In genomic region chr12:116405045-116405835, GRCm38 (mm10) we compare ENCODE assay signal across 8 mouse cellular contexts. TPM values are rescaled to one million over a fixed set of nuclear protein-coding genes. Genes with fewer than 3 reads are reported as not detected.
DNase-seq lines count a peak whose midpoint lies in the region; ATAC-seq lines count a peak whose summit lies in the region.

Gene Ncapg2 (plus strand): TSS chr12:116405402.

- WGBS in heart, embryonic 13.5 days, result under 1% methylated on average over 65 of the region's 72 CpGs
- WGBS in liver, embryonic 12.5 days (ENCODE audit: insufficient replicate concordance), result under 1% methylated on average over 72 of the region's 72 CpGs
- WGBS in stomach, embryonic 15.5 days, result under 1% methylated on average over 71 of the region's 72 CpGs

- no peak within 1 kb of the TSS for H3K27ac ChIP-seq in brown adipose tissue, adult 24 weeks (replicated peaks; ENCODE audit: low read depth, low read length)
- H3K27ac ChIP-seq in heart, embryonic 13.5 days (replicated peaks), result peak within 1 kb of the TSS; percentile 22
- H3K27ac ChIP-seq in liver, embryonic 12.5 days, result peak within 1 kb of the TSS; percentile 83
- peak within 1 kb of the TSS; percentile 53 for H3K27ac ChIP-seq in stomach, embryonic 15.5 days

- ATAC-seq in heart, embryonic 13.5 days (ENCODE audit: extremely low read depth, insufficient number of reproducible peaks, low FRiP score, low TSS enrichment), result peak; percentile 100
- ATAC-seq in liver, embryonic 12.5 days, result peak; percentile 97
- peak; percentile 98 for ATAC-seq in stomach, embryonic 15.5 days (ENCODE audit: insufficient read depth, low FRiP score, low read depth)

- H3K36me3 ChIP-seq in heart, embryonic 13.5 days, result peaks cover 55% of the 10 kb centered on the region
- H3K36me3 ChIP-seq in liver, embryonic 12.5 days, result peaks cover 61% of the 10 kb centered on the region
- peaks cover 24% of the 10 kb centered on the region for H3K36me3 ChIP-seq in stomach, embryonic 15.5 days

- peak within 1 kb of the TSS; percentile 95 for H3K4me2 ChIP-seq in heart, embryonic 13.5 days
- peak within 1 kb of the TSS; percentile 77 for H3K4me2 ChIP-seq in liver, embryonic 12.5 days
- H3K4me2 ChIP-seq in stomach, embryonic 15.5 days, result peak within 1 kb of the TSS; percentile 85

- H3K4me3 ChIP-seq in brown adipose tissue, adult 24 weeks (ENCODE audit: insufficient read depth, low read depth, low read length), result peak within 1 kb of the TSS; percentile 73
- H3K4me3 ChIP-seq in heart, embryonic 13.5 days, result peak within 1 kb of the TSS; percentile 77
- peak within 1 kb of the TSS; percentile 95 for H3K4me3 ChIP-seq in liver, embryonic 12.5 days
- H3K4me3 ChIP-seq in stomach, embryonic 15.5 days (replicated peaks), result peak within 1 kb of the TSS; percentile 63

- 0 out of 2 replicates have a peak, but pooled peaks cover 3% of the 10 kb centered on the region for H3K4me1 ChIP-seq in brown adipose tissue, adult 24 weeks (ENCODE audit: control insufficient read depth, insufficient read depth, insufficient read length, low read length)
- peaks cover 17% of the 10 kb centered on the region for H3K4me1 ChIP-seq in heart, embryonic 13.5 days
- peaks cover 46% of the 10 kb centered on the region for H3K4me1 ChIP-seq in liver, embryonic 12.5 days
- H3K4me1 ChIP-seq in stomach, embryonic 15.5 days, result peaks cover 9% of the 10 kb centered on the region; the same call in 1 of the 2 replicates

- H3K27me3 ChIP-seq in heart, embryonic 13.5 days (replicated peaks), result no peaks in the 10 kb centered on the region
- no peaks in the 10 kb centered on the region for H3K27me3 ChIP-seq in liver, embryonic 12.5 days (replicated peaks)
- no peaks in the 10 kb centered on the region for H3K27me3 ChIP-seq in stomach, embryonic 15.5 days (replicated peaks)

- H3K9me3 ChIP-seq in heart, embryonic 13.5 days, result peaks cover 30% of the 10 kb centered on the region
- 0 out of 2 replicates have a peak, but pooled peaks cover 14% of the 10 kb centered on the region for H3K9me3 ChIP-seq in liver, embryonic 12.5 days (replicated peaks)
- H3K9me3 ChIP-seq in stomach, embryonic 15.5 days, result peaks cover 4% of the 10 kb centered on the region; the same call in 1 of the 2 replicates

- peak; percentile 100 for DNase-seq in CD4-positive, CD25-positive, alpha-beta regulatory T cell, adult 2 months (ENCODE audit: low read depth, low spot score)
- peak; percentile 51 for DNase-seq in fat pad, adult 2 months (ENCODE audit: extremely low read depth, low read depth, low spot score)
- peak; percentile 100 for DNase-seq in kidney, postnatal 10 days
- peak; percentile 99 for DNase-seq in natural killer cell, adult 2 months (ENCODE audit: low spot score in 2 of 2)

- H3K9ac ChIP-seq in heart, embryonic 13.5 days, result peak within 1 kb of the TSS; percentile 90
- peak within 1 kb of the TSS; percentile 95 for H3K9ac ChIP-seq in liver, embryonic 12.5 days
- H3K9ac ChIP-seq in stomach, embryonic 15.5 days, result peak within 1 kb of the TSS; percentile 60

RNA-seq across cellular contexts. Expression of gene Ncapg2, which starts in this region (rescaled TPM):
- 3.2 and 7.2 TPM in 2 replicates for polyA plus RNA-seq in brown adipose tissue, adult 24 weeks (2012; ENCODE audit: insufficient read depth, insufficient read length, missing spikeins)
- 21.2 and 21.9 TPM in 2 replicates for polyA plus RNA-seq in heart, embryonic 13.5 days (2015; fragmentation: Nextera tagmentation; extraction: Ambion mirVana)
- polyA plus RNA-seq in liver, embryonic 12.5 days (2016; fragmentation: Nextera tagmentation; extraction: Ambion mirVana), result 62.7 and 67.6 TPM in 2 replicates
- 35.8 and 40.1 TPM in 2 replicates for polyA plus RNA-seq in stomach, embryonic 15.5 days (2015; fragmentation: Nextera tagmentation; extraction: Ambion mirVana)
